Mouse (Mus musculus) C2C12 (cell line): Measurements from ENCODE around the gene Kcnip1. TPM values are rescaled to one million over a fixed set of nuclear protein-coding genes. Genes with fewer than 3 reads are reported as not detected.

ENCODE experiments used
- H3K27me3 ChIP-seq: one replicate; pipeline ENCODE4 v1.6.1; 2011; ENCODE audit not compliant: control insufficient read depth, insufficient read depth, insufficient read length
- H3K36me3 ChIP-seq: one replicate; pipeline ENCODE4 v1.6.1; 2011; ENCODE audit not compliant: control insufficient read depth, insufficient read depth
- H3K4me3 ChIP-seq: one replicate; pipeline ENCODE4 v1.5.1; 2011; ENCODE audit warnings: mild to moderate bottlenecking, control low read depth; ENCODE audit not compliant: poor library complexity, insufficient read depth, severe bottlenecking
- H3K79me2 ChIP-seq: one replicate; pipeline ENCODE4 v1.6.1; 2011; ENCODE audit not compliant: control insufficient read depth, insufficient read depth
- H3K79me3 ChIP-seq: one replicate; pipeline ENCODE4 v1.6.1; 2011; ENCODE audit warnings: low read depth, control low read depth
- H3ac ChIP-seq: one replicate; pipeline ENCODE3; 2011; ENCODE audit warnings: low read depth; ENCODE audit not compliant: control insufficient read depth, insufficient read length
- CEBPB ChIP-seq: IDR thresholded peaks from one replicate; pipeline ENCODE4 v1.6.1; 2011; ENCODE audit warnings: low read depth, mild to moderate bottlenecking, control low read depth, moderate library complexity
- CTCF ChIP-seq: IDR thresholded peaks from one replicate; pipeline ENCODE4 v1.5.1; 2011; ENCODE audit not compliant: control insufficient read depth, insufficient read depth, insufficient read length
- FOSL1 ChIP-seq: IDR thresholded peaks from one replicate; pipeline ENCODE4 v1.8.0; 2011; ENCODE audit warnings: mild to moderate bottlenecking, low read length; ENCODE audit not compliant: poor library complexity, insufficient read depth, severe bottlenecking
- MAX ChIP-seq: IDR thresholded peaks from one replicate; pipeline ENCODE4 v1.6.1; 2011; ENCODE audit warnings: mild to moderate bottlenecking, control low read depth
- MYOD1 ChIP-seq: IDR thresholded peaks from one replicate; pipeline ENCODE4 v1.6.1; 2011; ENCODE audit warnings: low read depth; ENCODE audit not compliant: control insufficient read depth, insufficient read length
- MYOG ChIP-seq: IDR thresholded peaks from one replicate; pipeline ENCODE4 v1.6.1; 2011; ENCODE audit not compliant: control insufficient read depth, insufficient read length; ENCODE audit errors: extremely low read depth
- USF1 ChIP-seq: IDR thresholded peaks from one replicate; pipeline ENCODE4 v1.6.1; 2011; ENCODE audit warnings: low read depth, mild to moderate bottlenecking, control low read depth, moderate library complexity
- polyA plus RNA-seq: library from polyadenylated mRNA; unstranded; fragments of >200 nt; fragmentation: generic; extraction: Trizol; gene quantifications from one replicate; pipeline ENCODE4 v1.2.1, GENCODE M21; 2012; ENCODE audit warnings: missing spikeins

The Kcnip1 gene
- polyA plus RNA-seq, 1 experiment, result not detected

DNA sequence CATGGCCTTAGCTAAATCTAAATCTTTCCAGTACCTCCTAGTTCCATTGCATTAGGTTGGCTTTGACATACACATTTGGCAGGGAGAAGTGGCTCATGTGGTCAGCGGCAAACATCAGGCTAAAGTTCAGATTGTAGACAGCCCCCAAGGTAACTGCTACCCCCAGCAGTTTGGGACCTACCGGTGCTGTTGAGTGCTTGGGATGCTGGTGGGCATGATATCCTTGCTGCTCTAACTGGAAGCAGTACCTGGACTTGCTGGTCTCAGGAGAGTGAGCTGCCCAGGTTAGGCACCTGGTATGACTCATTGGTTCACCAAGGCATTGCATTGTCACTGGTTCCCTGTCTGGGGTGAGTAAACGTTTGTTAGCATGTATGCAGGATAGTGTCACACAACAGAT lies 402.2 kb downstream of the Kcnip1 start:
- TF ChIP-seq USF1, result no peak
- TF ChIP-seq CEBPB, result no peak
- no peak for TF ChIP-seq MYOD1
- no peak for TF ChIP-seq MYOG
- no peak for TF ChIP-seq FOSL1
- no peak for TF ChIP-seq MAX
- no peak for TF ChIP-seq CTCF
- Histone ChIP-seq H3K79me3 (no peaks in the 10 kb centered on the region), H3K4me3 (no peak overlapping the region), H3K79me2 (no peaks in the 10 kb centered on the region), H3ac (no peak overlapping the region), H3K27me3 (peaks cover 6% of the 10 kb centered on the region), H3K36me3 (no peaks in the 10 kb centered on the region)

DNA sequence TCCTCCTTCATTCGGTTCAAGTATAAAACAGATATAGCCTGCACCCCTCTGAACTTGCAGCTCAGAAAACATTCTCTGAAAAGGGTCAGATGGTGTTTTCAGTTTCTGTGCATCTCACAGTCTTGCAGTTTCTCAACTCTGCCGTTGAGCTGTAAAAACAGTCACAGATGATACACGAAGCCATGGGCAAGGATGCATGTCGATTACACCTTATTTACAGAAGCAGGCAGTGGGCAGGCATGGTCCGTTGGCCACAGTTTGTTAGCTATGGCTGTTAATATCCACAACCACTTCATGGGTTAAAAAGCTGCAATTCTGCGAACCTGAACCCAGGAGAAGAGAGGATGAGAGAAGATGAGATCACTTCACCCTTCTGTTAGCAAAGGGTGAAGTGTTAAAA lies 406.3 kb downstream of the Kcnip1 start:
- no peaks in the 10 kb centered on the region for H3K36me3 ChIP-seq
- no peak overlapping the region for H3ac ChIP-seq
- no peaks in the 10 kb centered on the region for H3K79me2 ChIP-seq
- H3K27me3 ChIP-seq, result no peaks in the 10 kb centered on the region
- H3K79me3 ChIP-seq, result no peaks in the 10 kb centered on the region
- no peak overlapping the region for H3K4me3 ChIP-seq
- no peak for TF ChIP-seq CEBPB
- no peak for TF ChIP-seq USF1
- no peak for TF ChIP-seq CTCF
- TF ChIP-seq FOSL1, result no peak
- TF ChIP-seq MYOD1, result no peak
- no peak for TF ChIP-seq MAX
- no peak for TF ChIP-seq MYOG

DNA sequence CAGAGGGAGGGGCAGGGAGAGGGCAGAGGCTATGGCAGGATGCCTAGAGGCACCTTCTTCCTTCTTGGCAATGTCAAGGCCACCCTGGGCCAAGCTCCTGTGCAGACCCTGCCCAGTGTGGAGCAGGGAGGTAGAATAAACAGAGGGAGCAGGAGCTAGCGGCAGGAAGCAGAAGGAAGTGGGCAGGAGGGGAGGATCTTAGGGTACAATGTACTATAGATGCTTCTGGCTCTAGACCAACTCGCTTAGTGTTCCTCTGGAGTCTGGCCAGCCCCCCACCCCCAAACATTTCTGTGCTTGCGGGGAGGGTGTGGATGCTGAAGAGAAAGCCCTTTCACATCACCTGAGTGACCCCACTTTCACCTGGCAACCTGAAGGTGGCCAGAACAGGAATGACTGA lies 413.3 kb downstream of the Kcnip1 start:
- Histone ChIP-seq H3ac (no peak overlapping the region), H3K79me3 (no peaks in the 10 kb centered on the region), H3K36me3 (no peaks in the 10 kb centered on the region), H3K79me2 (no peaks in the 10 kb centered on the region), H3K4me3 (no peak overlapping the region), H3K27me3 (no peaks in the 10 kb centered on the region)
- TF ChIP-seq CEBPB (no peak), MYOD1 (no peak), MYOG (no peak), CTCF (no peak), USF1 (no peak), FOSL1 (no peak), MAX (no peak)

Other genes starting within 250 kb of the Kcnip1 start
- gene Kcnmb1, start 30.1 kb downstream of the Kcnip1 start, polyA plus RNA-seq, result 0.12 TPM
- not detected for gene Lcp2, start 53.8 kb upstream of the Kcnip1 start, polyA plus RNA-seq
- not detected for gene 4930469K13Rik, start 105.4 kb upstream of the Kcnip1 start, polyA plus RNA-seq
- not detected for gene Foxi1, start 214.9 kb upstream of the Kcnip1 start, polyA plus RNA-seq